Mouse (Mus musculus): ENCODE results near the gene Tacc2. TPM values are rescaled to one million over a fixed set of nuclear protein-coding genes. Genes with fewer than 3 reads are reported as not detected.
"Not testable (repeated sequence)": the region's sequence is repeated elsewhere in the genome, so short reads cannot be mapped to it uniquely, and the experiment has no call there.

Gene Tacc2
- total RNA-seq, 2 experiments from 2014 or later, result 208 to 286 TPM

DNA sequence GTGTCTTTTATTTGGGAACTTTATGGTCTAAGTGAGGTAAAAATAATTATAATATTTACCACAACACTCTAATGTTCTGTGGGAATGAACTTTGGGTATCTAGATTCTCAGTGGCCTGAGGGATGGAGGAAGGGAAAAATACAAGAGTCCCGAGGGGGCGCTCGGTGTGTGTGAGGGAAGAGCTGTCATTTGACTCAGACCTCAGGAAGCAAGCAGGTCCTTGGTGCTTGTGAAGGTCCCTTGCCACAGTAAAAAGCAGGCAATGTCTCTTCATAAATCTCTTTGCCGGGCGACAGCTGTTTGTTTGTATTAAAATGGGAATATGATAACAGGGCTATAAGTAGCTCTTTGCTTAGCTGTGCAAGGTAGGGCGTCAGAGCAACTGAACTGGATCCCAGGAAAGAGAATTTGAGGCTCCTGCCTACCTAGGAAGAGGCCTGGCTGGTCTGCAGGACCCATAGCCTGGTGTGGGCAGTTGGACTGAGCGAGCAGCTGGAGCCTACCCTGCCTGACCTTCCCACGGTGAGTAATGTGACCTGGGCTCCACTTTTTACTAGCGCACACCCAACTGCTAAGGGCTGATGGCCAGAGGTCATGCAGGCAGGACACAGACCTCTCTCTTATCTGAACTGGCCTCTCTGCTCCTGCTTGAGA, 8.3 kb upstream of the Tacc2 start:
- intact Hi-C loops (cut with DNase I), result no loop called here
- peak; percentile 43 to 55 for DNase-seq

DNA sequence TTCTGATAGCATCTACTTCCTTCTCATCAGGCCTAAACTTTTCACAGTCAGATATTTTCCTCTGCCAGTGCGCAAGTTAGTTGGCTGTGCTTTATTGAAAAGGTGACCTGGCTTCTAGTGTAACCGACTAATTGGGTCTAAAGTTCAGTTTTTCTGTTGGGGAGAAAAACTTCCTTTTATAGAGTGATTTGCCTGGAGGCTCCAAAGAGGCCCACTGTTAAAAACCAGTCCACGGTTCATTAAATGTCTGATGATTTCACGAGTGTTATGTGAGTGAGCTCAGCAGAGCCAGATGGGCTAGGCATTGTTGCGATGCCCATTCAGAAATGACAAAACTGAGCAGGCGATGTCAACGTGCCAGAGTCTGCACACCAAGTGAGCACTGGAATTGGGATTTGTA, 6.8 kb upstream of the Tacc2 start:
- intact Hi-C loops (cut with DNase I), result no loop called here
- peak in 1 of 2 experiments; percentile 0 for DNase-seq

DNA sequence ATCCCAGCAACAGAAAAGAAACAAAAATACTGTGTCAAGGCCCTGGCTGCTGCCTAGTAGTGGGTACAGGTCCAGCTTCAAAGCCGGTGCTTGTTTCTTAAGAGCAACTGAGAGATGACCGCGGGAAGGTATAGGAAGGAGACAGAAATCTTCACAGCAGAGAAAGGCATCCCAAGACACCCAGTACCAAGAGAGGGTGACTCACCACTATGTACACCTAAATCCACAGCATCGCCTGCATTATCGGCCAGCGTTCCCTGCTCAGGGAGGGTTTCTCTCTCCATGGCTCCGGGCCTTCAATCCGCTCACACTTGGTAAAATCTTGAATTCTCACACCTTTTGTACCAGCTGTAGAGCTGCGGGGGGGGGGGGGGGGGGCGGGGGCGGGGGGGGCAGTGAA, 4.4 kb upstream of the Tacc2 start, which contains the start of gene Nsmce4a:
Gene Nsmce4a (minus strand): TSS at position 298 of the 400 bp plus-strand sequence.
- intact Hi-C loops (cut with DNase I), result no loop called here
- no peak for DNase-seq

DNA sequence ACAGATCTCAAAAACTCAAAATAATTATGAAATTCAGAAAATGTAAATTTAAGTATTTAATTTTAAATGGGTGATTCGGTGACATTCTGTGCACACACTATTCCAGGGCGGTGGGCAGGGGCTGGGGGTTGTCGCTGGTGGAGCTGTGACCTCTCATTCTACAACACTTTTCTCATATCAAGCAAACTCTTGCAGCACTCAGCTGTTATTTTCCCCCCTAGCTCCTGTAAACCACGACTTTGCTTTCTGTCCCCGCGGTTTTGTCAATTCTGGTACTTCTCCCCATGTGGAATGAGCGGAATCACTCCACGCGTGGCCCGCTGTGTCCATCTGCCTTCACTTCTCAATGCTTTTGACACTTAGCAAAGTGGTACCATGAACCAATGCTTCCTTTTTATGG, 3.5 kb upstream of the Tacc2 start:
- DNase-seq, result no peak
- intact Hi-C loops (cut with DNase I), result loop anchor here (2.0 kb wide), 1 partner anchor 19 kb away; no protein-coding TSS in a partner anchor

DNA sequence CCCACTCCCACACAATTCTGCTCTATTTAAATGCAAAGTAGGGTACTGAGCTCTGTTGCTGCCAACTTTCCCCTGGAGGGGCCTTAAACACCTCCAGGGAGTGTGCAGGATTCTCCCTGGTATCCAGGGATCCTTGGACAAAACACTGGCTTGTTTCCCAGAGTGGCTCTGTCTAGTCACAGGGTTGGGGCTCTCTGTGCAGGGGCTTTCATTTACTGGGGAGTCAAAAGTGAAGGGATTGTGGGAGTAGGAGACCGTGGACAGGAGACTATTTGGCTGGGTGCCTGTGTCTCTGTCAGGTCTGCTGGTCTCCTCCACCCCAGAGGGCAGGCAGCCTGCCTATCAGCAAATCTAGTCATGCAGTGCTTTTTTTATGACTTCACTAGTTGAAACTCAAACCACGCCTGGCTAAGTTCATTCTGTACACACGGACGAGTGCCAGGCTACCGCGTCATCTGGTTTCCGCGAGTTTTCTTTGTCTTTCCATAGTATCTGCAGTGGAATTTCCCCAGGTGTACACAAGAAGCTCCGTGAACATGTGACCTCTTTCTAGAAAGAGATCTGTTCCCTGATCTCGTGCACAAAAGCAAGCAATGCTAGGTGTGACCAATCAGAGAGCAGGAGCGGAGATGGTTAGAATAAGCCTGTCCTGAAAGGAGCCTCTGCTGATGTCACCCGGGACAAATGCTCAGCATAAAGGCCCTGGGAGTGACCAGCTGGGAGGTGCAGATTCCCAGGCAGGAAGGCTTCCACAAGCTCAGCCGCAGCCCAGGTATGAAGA, 2.8 kb upstream of the Tacc2 start:
- intact Hi-C loops (cut with DNase I), result loop anchor here (2.0 kb wide), 1 partner anchor 20 kb away; no protein-coding TSS in a partner anchor
- peak; percentile 63 to 65 for DNase-seq

DNA sequence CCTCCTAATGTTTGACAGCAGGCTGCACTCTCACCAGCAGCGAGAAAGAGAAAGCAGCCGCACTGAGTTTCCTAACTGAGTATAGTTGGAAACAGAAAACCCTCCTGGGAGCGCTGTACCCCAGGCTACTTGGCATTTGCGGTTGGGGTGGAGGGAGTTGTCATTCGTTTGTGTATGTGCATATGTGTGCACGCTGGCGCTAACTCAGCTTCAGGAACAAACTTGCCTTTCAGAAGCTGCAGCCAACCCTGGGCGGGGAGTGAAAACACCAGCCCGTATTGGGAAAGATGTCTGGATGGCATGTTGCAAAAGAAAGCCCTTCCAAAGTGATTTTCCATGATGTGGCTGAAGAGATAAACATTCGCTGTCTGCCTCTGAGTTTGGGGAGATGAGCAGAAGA, 257 bp upstream of the Tacc2 start:
- intact Hi-C loops (cut with DNase I), result no loop called here

DNA sequence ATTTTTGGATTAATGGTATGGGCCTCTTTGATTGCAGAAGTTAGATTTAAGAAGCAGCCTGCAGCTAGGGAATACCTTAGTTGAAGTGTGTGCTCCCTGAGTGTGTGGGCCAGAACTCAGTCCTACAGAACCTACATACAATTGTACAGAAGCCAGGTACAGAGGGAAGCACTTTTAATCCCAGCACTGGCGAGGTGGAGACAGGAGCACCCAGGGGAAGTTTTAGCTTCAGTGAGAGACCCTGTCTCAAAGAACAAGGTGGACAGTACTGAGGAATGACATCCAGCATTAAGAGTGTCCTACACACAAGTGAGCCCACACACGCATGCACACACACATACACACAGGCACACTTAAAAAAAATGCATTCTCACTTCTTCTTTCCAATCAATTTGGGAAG, 828 bp downstream of the Tacc2 start:
- no peak for DNase-seq
- intact Hi-C loops (cut with DNase I), result no loop called here

More for the DNA sequence above, 257 bp upstream of the Tacc2 start:
- peak; percentile 23 to 30 for DNase-seq

DNA sequence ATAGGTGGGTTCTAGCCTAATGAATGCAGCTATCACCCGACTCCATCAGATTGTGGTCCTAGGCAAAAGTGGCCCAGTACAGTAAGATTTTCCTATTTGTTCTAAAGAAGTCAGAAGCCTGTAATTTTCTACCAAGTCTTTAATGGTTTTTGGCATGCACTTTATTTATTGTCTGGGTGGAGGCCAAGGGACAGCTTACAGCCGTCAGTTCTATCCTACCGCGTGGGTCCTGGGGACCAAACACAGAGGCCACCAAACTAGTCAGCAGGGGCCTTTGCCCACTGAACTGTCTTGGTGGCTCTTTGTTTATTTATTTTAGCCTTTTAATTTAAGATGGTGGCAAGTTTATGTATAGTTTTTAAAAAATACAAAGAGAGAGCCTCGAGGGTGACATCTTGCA, 1.4 kb downstream of the Tacc2 start:
- intact Hi-C loops (cut with DNase I), result no loop called here
- no peak for DNase-seq

DNA sequence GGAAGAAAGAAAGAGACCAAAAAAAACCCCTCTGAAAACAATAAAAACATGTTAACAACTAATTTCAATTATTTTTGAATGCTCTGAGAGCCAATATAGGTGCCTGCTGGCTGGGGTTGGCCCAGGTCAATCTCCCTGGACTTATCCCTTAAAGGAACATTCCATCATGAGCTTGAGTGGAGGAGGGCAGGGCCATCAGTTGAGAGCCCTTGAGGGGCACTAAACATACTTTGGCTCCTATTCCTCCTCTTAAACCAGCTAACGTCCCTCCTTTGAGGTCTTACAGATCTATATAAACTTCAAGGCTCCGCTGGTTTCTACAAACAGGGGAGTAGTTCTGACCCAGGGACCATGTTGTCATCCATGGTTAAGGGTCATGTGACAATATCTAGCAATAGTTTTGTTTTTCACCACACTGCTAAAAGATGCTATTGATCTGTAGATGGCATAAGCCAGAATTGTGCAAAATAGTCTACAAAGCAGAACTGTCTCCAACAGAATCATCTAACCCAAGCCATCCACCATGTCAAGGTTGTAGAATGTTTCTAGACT, 9.4 kb downstream of the Tacc2 start:
- intact Hi-C loops (cut with DNase I), result no loop called here
- no peak for DNase-seq

DNA sequence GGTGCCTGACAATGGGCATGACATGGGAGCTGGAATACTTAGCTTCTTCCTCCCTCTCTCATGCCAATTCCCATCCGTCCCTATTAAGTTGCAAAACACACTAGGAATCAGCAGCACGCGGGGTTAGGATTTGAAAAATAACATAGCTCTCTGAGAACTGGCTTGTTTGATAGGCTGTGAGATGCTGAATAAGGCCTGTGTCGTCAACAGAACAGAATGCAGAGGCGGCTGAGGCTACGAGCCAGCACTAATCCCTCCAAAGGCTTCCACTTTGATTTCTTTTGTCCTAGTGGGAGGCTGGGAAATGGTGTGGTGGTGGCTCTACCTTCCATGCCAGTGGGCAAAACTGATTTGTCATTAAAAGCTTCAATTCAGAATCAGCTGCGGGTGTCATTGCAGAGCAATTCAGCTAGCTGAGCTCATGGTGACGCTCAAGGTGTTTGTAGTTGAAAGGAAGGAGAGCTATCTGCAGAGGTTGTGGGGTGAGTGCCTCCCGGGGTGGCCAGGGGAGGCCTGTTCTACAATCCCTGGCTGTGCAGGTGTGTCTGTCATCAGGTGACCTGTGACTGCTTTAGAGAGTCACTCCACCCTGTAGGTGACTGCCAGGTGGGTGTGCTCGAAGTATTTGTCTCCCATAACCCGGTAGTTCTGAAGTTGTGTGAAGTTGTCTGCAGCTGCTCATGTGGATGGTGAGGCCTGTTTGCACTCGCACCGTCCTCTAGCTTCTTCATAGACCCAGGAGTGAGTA, 13.0 kb downstream of the Tacc2 start:
- intact Hi-C loops (cut with DNase I), result no loop called here
- no peak for DNase-seq

DNA sequence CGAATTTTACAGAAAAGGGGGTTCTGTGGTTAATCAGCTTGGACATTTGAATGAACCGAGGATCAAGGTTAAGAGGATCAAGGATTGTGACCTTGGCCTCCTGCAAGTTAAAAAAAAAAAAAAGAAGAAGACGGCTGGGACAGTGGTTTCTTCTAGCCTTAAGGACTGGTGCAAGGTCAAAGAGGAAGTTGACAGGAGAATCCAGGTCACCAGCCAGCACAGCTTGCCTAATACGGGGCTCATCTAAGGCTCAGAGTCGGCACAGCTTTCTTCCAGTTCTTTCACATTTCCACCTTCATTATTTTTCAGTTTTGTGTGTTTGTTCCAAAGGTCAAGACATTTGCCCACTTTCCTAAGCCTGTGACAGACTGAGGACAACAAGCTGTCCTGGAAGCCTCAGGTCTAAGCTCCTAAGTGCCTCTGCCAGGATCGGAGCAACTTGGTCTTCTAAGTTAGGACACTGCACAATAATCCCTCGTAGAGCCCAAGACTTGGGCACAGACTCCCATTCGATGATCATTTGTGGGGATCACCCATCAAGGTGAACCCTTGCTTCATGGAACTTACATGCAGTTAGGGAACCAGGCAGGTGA, 13.7 kb downstream of the Tacc2 start:
- intact Hi-C loops (cut with DNase I), result no loop called here
- DNase-seq, result no peak

DNA sequence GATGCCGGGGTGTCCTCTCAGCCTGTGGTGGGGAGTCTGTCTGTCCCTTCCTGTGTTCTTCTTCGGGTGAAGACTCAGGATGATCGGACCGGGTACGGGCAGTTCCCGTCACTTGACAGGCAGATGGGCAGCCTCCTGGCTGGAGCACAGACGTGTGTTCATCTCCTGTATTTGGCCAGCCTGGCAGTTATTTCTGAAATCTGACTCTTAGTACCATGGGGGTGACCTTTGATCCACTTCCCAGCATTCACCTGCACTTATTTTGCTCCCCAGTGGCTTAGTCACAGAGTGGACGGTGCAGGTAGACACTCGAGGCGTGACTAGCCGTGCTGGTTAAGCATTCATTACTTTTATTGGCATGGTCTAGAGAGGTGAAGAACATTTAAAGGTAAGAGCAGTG, 15.7 kb downstream of the Tacc2 start:
- DNase-seq; intact Hi-C loops (cut with DNase I): not testable (repeated sequence)

DNA sequence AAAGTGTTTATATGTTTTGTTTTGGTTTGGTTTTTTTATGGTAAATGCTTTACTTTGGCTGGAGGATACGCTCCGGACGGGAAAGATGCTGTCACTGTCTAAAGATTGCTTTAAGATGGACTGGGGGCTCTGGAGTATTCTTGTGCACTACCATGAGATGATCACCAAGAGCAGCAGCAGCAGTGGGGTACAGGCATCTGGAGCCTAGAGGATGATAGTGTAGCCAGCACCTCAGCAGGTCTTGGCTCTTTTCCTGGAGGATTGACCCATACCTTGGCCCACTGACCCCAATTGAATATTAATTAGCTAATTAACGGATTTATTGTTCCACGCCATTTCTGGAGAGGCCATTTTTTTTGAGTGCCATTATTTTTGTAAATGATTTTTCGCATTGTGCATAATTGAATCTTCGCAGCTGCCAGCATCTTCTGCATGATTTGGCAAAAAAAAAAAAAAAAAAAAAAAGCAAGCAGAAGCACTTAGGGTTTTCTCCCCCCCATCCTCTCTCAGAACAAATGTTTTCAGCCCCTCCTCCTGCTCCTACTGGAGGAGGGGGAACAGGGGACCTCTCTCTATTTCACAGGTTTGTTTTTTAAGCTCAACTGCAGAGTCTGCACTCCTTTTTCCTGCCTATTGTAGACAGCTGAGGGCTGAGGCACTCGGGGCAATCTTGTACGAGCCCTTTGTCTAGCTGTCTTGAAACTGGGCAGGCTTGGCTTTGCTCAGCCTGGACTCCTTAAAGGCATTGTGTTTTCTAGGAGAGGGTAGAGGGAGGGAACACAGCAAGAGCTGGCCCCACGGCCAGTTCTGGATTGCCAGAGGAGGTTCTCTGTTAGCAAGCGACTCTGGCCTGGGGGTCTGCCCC, 16.4 kb downstream of the Tacc2 start:
- DNase-seq; intact Hi-C loops (cut with DNase I): not testable (repeated sequence)

DNA sequence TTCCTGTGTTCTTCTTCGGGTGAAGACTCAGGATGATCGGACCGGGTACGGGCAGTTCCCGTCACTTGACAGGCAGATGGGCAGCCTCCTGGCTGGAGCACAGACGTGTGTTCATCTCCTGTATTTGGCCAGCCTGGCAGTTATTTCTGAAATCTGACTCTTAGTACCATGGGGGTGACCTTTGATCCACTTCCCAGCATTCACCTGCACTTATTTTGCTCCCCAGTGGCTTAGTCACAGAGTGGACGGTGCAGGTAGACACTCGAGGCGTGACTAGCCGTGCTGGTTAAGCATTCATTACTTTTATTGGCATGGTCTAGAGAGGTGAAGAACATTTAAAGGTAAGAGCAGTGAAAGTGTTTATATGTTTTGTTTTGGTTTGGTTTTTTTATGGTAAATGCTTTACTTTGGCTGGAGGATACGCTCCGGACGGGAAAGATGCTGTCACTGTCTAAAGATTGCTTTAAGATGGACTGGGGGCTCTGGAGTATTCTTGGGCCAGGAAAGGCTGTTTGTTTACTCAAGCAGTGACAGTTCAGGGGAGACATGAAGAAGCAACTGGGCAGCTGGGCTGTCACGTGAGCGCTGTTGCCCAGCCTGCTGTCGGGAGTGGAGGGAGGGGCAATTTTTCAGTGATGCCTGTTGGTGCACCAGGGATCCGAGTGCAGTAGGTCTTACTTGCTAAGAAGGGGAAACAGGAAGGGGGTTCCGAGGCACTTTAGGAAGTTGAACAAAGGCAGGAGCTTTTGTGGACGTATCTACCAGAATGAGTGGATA, 19.0 kb downstream of the Tacc2 start:
- intact Hi-C loops (cut with DNase I), result not testable (repeated sequence)

DNA sequence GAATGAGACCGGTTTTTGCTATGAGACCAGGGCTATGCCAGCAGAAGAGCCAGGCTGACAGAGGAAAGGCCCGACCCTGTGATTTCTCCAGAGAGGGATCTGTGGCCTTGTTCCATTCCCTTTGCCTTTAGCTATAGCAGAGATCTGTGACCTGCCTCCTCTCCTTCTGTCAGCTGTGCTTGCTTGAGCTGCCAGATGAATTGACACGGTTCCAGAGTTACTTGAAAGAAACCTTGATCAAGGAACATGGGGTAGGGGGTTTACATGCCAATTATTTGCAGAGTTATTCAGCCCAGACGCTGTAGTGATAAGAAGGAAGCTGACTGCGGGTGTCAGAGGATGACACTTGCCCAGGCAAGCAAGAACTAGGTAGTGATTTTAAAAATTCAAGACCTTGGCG, 20.3 kb downstream of the Tacc2 start:
- no peak for DNase-seq
- intact Hi-C loops (cut with DNase I), result no loop called here

More for the DNA sequence above, 19.0 kb downstream of the Tacc2 start:
- DNase-seq, result peak in 1 of 2 experiments; percentile 43

DNA sequence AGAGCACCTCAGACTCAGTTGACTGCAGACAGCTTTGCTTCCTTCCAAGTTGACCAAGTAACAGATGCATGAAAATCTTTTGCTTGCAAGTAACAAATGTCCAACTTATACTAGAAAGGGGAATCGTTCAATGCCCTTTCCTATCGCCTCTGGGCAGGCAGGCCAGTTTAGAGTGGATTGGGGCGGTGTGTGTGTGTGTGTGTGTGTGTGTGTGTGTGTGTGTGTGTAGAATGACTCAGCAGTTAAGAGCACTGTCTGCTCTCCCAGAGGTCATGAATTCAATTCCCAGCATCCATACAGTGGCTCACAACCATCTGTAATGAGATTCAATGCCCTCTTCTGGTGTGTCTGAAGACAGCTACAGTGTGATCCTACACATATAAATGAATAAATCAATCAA, 22.8 kb downstream of the Tacc2 start:
- intact Hi-C loops (cut with DNase I), result no loop called here
- DNase-seq, result no peak

DNA sequence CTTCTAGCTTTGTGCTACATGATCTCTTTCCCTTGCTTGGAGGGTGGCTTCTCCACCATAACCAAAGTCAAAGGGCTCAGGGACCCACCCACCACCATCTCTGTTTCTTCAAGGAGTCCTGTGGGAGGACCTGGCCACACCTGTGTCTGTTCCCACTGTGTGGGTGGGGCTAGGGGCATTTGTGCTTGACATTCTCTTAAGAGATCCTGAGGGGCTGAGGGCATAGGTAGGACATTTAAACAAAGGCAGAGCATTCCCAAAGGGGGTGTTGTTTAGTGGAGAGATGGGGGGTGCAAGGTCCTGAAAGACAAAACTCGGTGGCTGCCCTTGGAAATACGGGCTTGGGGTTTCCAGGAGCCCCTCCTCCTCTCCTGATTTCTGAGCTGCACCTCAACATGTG, 23.3 kb downstream of the Tacc2 start:
- intact Hi-C loops (cut with DNase I), result no loop called here
- DNase-seq, result no peak

DNA sequence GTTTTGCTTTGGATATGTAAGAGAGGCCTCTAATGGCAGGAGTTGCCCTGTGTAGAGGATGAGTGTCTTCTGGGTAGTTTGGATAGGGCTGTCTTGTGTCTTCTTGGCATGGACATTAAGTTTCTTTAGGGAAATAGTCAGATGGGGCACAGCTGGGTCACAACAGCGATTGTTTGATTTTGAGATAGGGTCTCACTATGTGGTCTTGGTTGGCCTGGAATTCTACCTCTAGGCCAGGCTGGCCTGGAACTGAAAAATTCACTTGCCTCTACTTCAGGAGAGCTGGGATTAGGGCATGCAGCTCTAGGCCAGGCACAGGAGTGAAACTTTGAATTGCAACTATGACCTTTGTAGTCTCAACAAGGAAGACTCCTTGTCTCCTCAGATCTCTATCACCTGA, 25.6 kb downstream of the Tacc2 start:
- no peak for DNase-seq
- intact Hi-C loops (cut with DNase I), result no loop called here

DNA sequence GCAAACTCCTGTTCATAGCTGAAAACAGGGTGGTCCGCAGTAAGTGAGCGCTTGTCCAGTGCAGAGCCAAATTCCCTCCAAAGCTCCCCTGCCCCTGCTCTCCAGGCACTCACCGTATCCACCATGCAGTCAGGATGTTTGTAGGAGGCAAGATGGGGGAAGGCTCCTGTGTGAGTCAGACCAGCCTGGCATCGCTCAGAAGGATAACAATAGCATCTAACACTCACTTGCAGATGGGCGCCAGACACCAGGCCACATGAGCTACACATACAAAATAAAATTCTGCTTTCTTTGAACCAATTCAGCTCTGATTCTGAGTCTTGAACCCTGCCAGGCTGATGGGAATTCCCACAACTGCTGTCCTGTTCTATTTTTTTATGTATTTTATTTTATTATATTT, 26.3 kb downstream of the Tacc2 start:
- intact Hi-C loops (cut with DNase I), result no loop called here

More for the DNA sequence above, 26.3 kb downstream of the Tacc2 start:
- no peak for DNase-seq
